Mouse (Mus musculus) c-Kit-positive CD71-positive TER-119-positive erythroid progenitor cells, embryonic 14.5 days (primary cell): Measurements from ENCODE around the gene Fahd1.

Source experiments
- DNase-seq: peaks from one replicate; pipeline ENCODE4 v3.0.0-alpha.2; 2013; ENCODE audit warnings: low spot score

Gene Fahd1

GRCm38 (mm10) chr17:24885356-24886133, 35.4 kb upstream of the Fahd1 start:
- DNase-seq, result no peak

DNA sequence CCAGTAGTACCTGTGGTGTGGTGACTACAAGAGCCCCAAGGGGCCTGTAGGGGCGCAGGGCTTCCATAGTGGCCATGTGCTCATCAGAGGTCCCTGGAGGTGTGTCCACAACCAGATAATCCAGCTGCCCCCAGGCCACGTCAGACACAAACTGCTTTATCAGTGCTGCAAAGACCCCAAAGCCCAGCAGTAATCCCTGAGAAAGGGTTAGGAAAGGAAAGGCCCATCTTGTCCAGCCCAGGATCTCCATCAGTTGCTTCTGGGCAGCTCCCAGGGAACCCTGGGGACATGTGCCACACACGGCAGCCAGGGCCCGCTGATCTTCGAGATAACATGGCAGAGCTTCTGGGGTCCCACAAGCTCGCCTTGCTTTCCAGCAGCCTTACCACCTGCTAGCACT, 34.2 kb upstream of the Fahd1 start:
- DNase-seq, result no peak

GRCm38 (mm10) chr17:24881738-24882440, 31.7 kb upstream of the Fahd1 start:
- DNase-seq, result no peak

DNA sequence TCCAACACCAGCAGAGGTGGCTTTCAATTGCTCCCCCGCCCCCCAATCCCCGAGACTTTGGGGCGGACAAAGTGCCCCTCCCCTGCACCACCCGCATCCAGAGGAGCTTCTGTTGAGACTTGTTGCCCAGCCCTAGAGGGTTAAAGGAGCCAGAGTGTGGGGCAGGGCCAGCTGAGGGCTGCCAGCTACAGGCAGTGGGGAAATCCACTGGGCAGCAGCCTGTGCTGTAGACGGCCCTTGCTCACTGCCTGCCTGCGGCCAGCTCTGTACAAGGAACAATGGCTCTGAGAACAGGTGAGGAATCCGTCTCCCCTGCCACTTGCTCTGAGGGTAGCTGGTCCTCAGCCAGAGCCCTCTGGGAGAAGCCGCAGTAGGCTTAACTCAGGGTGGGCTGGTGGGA, 28.4 kb upstream of the Fahd1 start:
- no peak for DNase-seq

DNA sequence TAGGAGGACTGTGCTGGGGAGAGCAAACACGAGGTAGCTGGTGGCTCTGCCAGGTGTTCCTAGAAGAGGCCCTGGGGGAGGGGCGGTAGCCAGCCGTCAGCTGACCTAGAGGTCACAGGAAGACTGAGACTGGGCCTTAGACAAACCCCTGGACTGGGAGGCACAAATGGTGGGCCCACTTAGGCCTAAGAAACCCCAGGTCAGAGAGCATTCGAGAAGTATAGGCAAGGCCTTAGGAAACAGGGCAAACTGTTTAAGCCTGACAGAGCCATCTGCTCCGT, 27.9 kb upstream of the Fahd1 start:
- DNase-seq, result no peak

GRCm38 (mm10) chr17:24877336-24878116, 27.4 kb upstream of the Fahd1 start:
- DNase-seq, result no peak

- DNase-seq, result no peak
These were observed 24.8 kb upstream of the Fahd1 start for GRCm38 (mm10) chr17:24874989-24875388.

GRCm38 (mm10) chr17:24874405-24874745, 24.2 kb upstream of the Fahd1 start:
- DNase-seq, result no peak

GRCm38 (mm10) chr17:24873695-24874404, 23.7 kb upstream of the Fahd1 start:
- no peak for DNase-seq

- DNase-seq, result no peak
These were observed 17.8 kb upstream of the Fahd1 start for GRCm38 (mm10) chr17:24867914-24868313.

DNA sequence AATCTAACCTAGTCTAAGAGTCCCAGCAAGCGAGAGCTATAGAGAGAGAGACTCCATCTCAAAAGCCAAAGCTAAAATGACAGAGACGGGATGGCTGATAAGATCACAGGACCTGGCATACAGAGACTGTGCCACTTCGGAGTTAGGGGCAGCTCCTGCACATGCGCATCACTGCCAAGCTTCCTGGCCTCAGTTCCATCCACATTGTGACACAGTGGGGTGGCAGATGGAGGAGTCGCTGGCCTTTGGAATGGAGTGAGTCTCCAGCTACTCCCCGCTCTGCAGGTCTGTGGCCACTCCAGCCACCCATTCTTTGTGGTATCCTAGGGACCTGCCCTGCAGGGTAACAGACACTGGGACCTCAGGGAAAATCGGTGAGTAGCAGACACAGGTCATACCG, 15.6 kb upstream of the Fahd1 start, which contains the start of gene Igfals:
Gene Igfals, plus strand, starts transcription at position 222 of the 400 bp plus-strand sequence.
- DNase-seq, result no peak

DNA sequence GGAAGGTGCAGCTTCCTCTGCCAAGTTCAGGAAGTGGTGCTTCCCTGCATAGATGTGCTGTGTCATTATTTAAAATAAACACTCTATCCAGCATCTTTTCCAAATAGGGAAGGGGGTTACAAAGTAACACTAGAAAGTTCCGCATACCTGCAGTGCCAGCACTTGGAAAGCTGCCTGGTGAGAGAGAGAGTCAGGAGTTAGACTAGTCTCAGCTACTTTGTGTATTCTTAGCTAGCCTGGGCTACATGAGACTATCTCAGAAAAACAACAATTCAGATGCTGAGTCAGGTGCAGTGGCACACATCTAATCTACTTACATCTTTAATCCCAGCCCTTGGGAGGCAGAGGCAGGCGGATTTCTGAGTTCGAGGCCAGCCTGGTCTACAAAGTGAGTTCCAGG, 11.6 kb upstream of the Fahd1 start:
- no peak for DNase-seq

DNA sequence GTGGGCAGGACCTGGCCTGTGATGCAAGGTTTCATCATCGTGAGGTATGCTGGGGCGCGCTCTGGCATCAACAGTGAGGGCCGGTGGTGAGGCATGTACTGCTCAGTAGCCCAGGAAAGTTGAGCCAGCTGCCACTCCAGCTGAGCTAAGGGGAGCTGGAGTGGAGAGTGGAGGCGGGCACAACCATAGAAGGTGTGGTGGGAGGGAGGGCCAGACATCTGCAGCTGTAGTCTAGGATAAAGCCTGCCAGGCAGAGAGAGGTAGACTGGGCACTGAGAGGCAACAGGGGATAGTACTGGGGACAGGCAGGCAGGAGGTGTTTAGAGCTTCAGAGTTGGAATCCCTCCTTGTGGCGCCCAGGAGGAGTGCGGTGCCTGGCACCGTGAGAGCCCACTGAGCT, 9.9 kb upstream of the Fahd1 start:
- DNase-seq, result no peak

DNA sequence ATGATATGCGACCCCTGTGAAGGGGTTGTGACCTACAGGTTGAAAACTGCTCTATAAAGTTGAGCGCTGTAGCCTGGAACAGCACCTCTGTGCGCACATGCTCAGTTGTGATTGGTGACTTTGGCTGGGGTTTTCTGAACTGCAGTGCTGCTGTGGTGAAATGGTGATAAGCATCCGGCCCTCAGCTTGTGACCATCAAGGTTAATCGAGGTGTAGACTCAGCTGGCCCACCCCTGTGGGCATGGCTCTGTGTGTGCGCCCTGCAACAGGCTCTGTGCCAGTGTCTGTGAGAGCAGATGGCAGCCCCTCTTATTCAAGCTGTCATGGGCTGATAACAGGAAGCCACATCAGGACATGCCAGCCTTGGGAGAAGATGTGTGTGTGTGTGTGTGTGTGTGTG, 8.8 kb upstream of the Fahd1 start:
- DNase-seq, result peak; percentile 87

- DNase-seq, result no peak
These were observed 7.8 kb upstream of the Fahd1 start for GRCm38 (mm10) chr17:24857831-24858470.

DNA sequence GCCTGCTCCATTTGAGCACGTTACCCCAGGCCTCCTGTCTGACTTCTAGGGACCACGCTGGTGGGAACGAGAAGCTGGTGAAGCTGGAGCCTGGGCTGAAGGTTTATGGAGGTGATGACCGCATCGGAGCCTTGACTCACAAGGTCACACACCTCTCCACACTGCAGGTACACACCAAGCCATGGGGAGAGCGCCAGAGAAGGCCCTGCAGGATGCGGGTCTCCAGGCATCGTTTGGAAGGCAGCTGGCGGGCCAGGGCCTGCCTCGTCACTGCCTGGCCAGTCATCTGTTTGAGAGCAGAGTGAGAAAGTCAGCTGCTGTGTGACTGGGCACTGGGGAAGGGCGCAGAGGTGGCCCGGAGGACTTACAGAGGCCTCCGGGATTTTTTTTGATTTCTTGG, 6.4 kb upstream of the Fahd1 start:
- no peak for DNase-seq

GRCm38 (mm10) chr17:24855838-24856464, 5.8 kb upstream of the Fahd1 start:
- no peak for DNase-seq

GRCm38 (mm10) chr17:24851381-24852125, 1.4 kb upstream of the Fahd1 start:
- no peak for DNase-seq

- no peak for DNase-seq
These were observed 586 bp upstream of the Fahd1 start for GRCm38 (mm10) chr17:24850773-24851127.

DNA sequence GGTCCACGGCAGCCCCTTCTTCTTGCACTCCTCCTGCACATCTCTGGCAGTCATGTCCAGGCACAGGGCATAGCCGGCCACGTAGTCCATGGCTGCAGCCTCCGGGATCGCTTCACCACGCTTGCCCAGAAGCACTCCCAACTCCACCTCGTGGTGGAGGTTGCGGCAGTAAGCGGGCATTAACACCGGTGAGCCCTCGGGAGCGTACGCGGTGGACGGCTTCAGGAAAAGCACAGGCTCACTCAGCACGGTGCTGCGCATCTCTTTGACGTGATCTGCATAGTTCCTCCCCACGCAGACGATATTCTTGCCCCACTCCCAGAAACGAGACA, 465 bp downstream of the Fahd1 start:
- no peak for DNase-seq

GRCm38 (mm10) chr17:24848600-24849031, 1.5 kb downstream of the Fahd1 start:
- DNase-seq, result peak; percentile 79
